Mouse (Mus musculus) lung, postnatal 36 days (tissue): ENCODE measurements around the gene Ctnnd2.
A peak's percentile ranks its signal among the peaks of the same experiment; 100 is the strongest.

Source experiments
- DNase-seq: peaks from one replicate; pipeline ENCODE4 v3.0.0; 2022; ENCODE audit warnings: mixed read lengths

Ctnnd2 gene

GRCm38 (mm10) chr15:30387244-30387643 lies 214.9 kb downstream of the Ctnnd2 start:
- no peak for DNase-seq

- DNase-seq, result no peak
These were observed 228.7 kb downstream of the Ctnnd2 start for GRCm38 (mm10) chr15:30401111-30401510.

GRCm38 (mm10) chr15:30406254-30406653 lies 233.9 kb downstream of the Ctnnd2 start:
- no peak for DNase-seq

- DNase-seq, result no peak
These were observed 250.8 kb downstream of the Ctnnd2 start for GRCm38 (mm10) chr15:30423146-30423545.

GRCm38 (mm10) chr15:30424290-30424689 lies 251.9 kb downstream of the Ctnnd2 start:
- DNase-seq, result no peak

GRCm38 (mm10) chr15:30427342-30427741 lies 254.9 kb downstream of the Ctnnd2 start:
- peak; percentile 32 for DNase-seq

GRCm38 (mm10) chr15:30439045-30439444 lies 266.7 kb downstream of the Ctnnd2 start:
- no peak for DNase-seq

GRCm38 (mm10) chr15:30450765-30451164 lies 278.4 kb downstream of the Ctnnd2 start:
- DNase-seq, result peak; percentile 1

GRCm38 (mm10) chr15:30451921-30452320 lies 279.5 kb downstream of the Ctnnd2 start:
- no peak for DNase-seq

- DNase-seq, result no peak
These were observed 285.3 kb downstream of the Ctnnd2 start for GRCm38 (mm10) chr15:30457541-30458250.

GRCm38 (mm10) chr15:30458671-30459070 lies 286.3 kb downstream of the Ctnnd2 start:
- no peak for DNase-seq

GRCm38 (mm10) chr15:30460341-30461125 lies 288.1 kb downstream of the Ctnnd2 start:
- DNase-seq, result no peak

GRCm38 (mm10) chr15:30462804-30463423 lies 290.5 kb downstream of the Ctnnd2 start:
- no peak for DNase-seq

- DNase-seq, result no peak
These were observed 291.2 kb downstream of the Ctnnd2 start for GRCm38 (mm10) chr15:30463471-30464047.

GRCm38 (mm10) chr15:30466950-30467543 lies 294.7 kb downstream of the Ctnnd2 start:
- DNase-seq, result no peak

- no peak for DNase-seq
These were observed 296.4 kb downstream of the Ctnnd2 start for GRCm38 (mm10) chr15:30468773-30469172.

- DNase-seq, result no peak
These were observed 299.0 kb downstream of the Ctnnd2 start for GRCm38 (mm10) chr15:30471280-30471966.

GRCm38 (mm10) chr15:30480676-30481075 lies 308.3 kb downstream of the Ctnnd2 start:
- peak; percentile 2 for DNase-seq

- DNase-seq, result no peak
These were observed 334.1 kb downstream of the Ctnnd2 start for GRCm38 (mm10) chr15:30506476-30506875.

GRCm38 (mm10) chr15:30512467-30512866 lies 340.1 kb downstream of the Ctnnd2 start:
- DNase-seq, result no peak

- no peak for DNase-seq
These were observed 340.7 kb downstream of the Ctnnd2 start for GRCm38 (mm10) chr15:30513122-30513521.

GRCm38 (mm10) chr15:30515425-30515824 lies 343.0 kb downstream of the Ctnnd2 start:
- no peak for DNase-seq
